Mouse (Mus musculus) effector memory CD4-positive, alpha-beta T cell, adult 7 months (primary cell): ENCODE measurements around the gene Slc29a1. TPM values are rescaled to one million over a fixed set of nuclear protein-coding genes. Genes with fewer than 3 reads are reported as not detected.

Source experiments
- polyA plus RNA-seq: library from polyadenylated mRNA; unstranded; fragments of 100-300 nt; shearing (Covaris generic); gene quantifications from one replicate; pipeline ENCODE4 v1.2.1, GENCODE M21; 2017

The Slc29a1 gene
- 43.1 TPM for polyA plus RNA-seq

GRCm38 (mm10) chr17:45599446-45600242, at the start of gene Slc29a1:
TSS of gene Slc29a1 (minus strand) at chr17:45599606.

DNA sequence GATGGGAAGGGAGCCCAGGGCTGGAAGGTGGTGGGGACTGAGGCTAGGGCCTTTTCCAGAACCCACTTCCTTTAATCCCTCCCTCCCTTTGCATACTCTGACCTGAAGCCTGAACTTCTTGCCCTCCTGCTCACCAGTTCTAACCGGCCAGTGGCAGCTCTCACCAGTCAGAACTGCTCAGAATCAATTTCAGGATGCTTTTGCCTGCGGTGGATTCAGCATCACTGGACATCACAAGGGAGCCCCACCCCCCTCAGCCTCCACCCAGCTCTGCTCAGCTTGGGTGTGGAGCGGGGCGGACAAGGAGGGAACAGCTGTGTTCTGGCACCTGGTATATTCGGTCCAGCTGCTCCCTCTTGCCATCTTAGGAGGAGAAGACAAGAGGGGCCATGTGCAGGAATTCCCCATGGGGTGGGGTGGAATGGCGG, 2.5 kb upstream of the Slc29a1 start, which contains the start of gene Mymx:
Gene Mymx (minus strand): TSS at position 226 of the 428 bp plus-strand sequence.

GRCm38 (mm10) chr17:45573087-45573779, 26.2 kb downstream of the Slc29a1 start, which contains the start of gene Hsp90ab1:
TSS of gene Hsp90ab1 (minus strand) at chr17:45573271.

GRCm38 (mm10) chr17:45563655-45564530, 35.5 kb downstream of the Slc29a1 start, which contains the start of gene Slc35b2:
TSS of gene Slc35b2 (plus strand) at chr17:45563874.

DNA sequence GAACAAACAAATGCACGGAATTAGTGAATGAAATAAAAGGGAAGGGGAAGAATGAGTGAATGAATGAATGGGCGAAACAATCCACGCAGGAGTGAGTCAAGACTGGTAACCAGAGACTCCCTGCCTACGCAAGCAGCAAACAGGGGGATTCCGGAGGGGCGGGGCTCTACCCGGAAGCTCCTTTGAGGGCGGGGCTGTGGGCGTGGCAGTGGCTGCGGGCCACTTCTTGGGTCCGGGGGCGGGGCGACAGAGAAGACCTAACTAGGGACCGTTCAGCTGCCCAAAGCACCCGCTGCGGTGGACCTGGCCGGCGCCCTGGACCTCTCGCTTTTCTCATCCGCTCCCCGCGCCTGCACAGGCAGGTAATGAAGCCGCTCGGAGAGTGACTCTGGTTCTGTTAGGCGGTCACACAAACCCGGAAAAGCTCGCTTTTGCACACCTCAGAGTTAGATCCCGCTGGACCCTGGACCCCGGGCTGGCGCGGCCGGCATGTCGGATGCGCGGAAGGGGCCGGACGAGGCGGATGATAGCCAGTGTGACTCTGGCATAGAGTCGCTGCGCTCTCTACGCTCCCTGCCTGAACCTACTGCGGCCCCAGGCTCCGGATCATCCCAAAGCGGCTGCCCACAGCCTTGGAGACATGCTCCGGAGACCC, 43.8 kb downstream of the Slc29a1 start, which contains the start of gene Nfkbie:
Gene Nfkbie (plus strand): TSS at position 252 of the 655 bp plus-strand sequence.

DNA sequence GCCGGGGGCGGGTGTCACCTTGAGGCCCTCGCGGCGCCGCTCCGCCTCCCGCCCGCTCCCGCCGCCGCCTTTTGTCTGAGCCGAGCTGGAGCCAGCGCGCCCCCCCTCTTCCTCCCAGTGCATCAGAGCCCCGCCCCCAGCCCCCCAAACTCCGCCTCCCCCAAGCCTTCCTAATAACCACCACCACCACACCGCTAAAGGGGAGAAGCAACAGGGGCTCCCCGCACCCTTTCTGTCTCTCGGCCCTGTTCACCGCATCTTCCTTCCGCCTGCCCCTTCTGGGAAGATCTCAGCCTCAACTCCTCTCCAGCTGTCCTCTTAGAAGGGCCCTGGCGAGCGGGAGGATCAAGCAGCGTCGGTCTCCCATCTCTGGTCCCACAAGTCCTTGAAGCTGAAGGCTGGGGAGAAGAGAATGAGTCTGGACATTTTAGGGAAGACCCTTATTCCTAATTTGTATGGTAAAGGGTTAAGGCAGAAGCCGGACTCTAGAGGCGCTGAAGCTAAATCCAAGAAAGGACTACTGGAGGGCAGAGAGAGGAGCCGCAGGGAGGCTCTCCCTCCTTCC, 49.7 kb downstream of the Slc29a1 start, which contains the start of gene Tmem151b:
Gene Tmem151b (minus strand): TSS at position 61 of the 565 bp plus-strand sequence.

Other genes starting within 250 kb of the Slc29a1 start
- 72.2 TPM for gene Cdc5l, start 165.9 kb downstream of the Slc29a1 start, polyA plus RNA-seq
- 0.63 TPM for gene Spats1, start 124.2 kb downstream of the Slc29a1 start, polyA plus RNA-seq
- 10.4 TPM for gene Aars2, start 92.8 kb downstream of the Slc29a1 start, polyA plus RNA-seq
- not detected for gene Tcte1, start 76.2 kb downstream of the Slc29a1 start, polyA plus RNA-seq
- 0.23 TPM for gene Tmem151b, start 49.9 kb downstream of the Slc29a1 start, polyA plus RNA-seq
- 166 TPM for gene Nfkbie, start 43.9 kb downstream of the Slc29a1 start, polyA plus RNA-seq
- gene Slc35b2, start 35.7 kb downstream of the Slc29a1 start, polyA plus RNA-seq = 55.5 TPM
- 1,673 TPM for gene Hsp90ab1, start 26.3 kb downstream of the Slc29a1 start, polyA plus RNA-seq
- not detected for gene Mymx, start 2.5 kb upstream of the Slc29a1 start, polyA plus RNA-seq
- 0.80 TPM for gene Capn11, start 59.7 kb upstream of the Slc29a1 start, polyA plus RNA-seq
- gene Mrpl14, start 86.7 kb upstream of the Slc29a1 start, polyA plus RNA-seq = 37.2 TPM
- gene Tmem63b, start 87.3 kb upstream of the Slc29a1 start, polyA plus RNA-seq = 13.8 TPM
- gene 1600014C23Rik, start 134.2 kb upstream of the Slc29a1 start, polyA plus RNA-seq = not detected